Mouse (Mus musculus): ENCODE results near the gene Il27ra. TPM values are rescaled to one million over a fixed set of nuclear protein-coding genes. Genes with fewer than 3 reads are reported as not detected.
"Not testable (repeated sequence)": the region's sequence is repeated elsewhere in the genome, so short reads cannot be mapped to it uniquely, and the experiment has no call there.

Gene Il27ra
- polyA plus RNA-seq, 1 experiment = not detected

DNA sequence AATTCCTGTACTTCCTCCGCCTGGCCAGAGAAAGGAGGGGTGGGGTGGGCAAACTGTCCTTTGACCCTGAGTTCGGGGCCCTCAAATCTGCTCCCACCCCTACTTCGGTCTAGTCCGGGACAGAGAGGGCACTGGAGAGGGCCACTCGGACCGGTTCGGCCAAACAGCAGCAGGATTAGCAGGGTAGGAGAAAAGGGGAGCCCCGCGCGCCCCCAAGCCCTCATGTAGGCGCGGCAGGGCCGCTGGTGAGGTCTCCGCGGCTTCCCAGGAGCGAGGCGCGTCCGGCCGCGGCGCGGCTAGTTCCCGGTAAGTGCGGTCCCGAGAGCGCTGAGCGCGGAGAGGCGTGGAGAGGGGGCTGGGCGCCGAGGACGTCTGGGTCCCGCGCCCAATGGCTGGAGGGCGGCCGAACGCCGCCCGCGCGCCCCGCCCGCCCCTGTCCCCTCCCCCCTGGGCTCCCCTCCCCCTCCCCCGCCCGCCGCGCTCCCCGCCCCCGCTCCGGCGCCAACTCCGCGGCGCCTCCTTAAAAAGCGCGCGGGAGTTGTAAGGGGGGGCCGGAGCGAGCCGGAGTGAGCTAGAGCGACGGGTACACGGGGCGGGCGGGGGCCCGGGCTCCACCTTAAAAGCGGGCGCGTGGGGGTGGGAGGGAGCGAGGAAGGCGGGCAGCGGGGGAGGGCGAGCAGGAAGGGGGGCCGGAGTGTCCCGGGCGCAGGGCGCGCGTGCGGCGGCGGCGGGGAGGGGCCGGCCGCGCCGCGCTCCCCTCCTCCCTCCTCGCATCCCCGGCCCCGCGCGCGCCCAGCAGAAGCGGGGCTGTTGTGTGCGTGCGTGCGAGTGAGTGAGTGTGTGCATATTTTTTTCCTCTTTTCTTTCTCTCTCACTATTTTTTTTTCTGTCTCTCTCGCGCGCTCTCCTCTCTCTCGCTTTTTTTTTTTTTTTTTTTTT, 45.6 kb downstream of the Il27ra start:
- H3K27ac ChIP-seq (ENCODE audit: insufficient read depth, low read depth, low read length) = peak overlapping the region; percentile 42
- H3K4me3 ChIP-seq (ENCODE audit: insufficient read depth, low read depth, low read length) = peak overlapping the region; percentile 77
- no peak for TF ChIP-seq CTCF (IDR thresholded peaks at IDR 0.05; ENCODE audit: insufficient read depth, low read depth, low read length)
- peak; percentile 55 for TF ChIP-seq POLR2A (IDR thresholded peaks at IDR 0.05; ENCODE audit: insufficient read depth, low read depth, low read length)
- peaks cover 12% of the 10 kb centered on the region for H3K4me1 ChIP-seq (ENCODE audit: control insufficient read depth, insufficient read depth, low read length)
- under 1% methylated on average over 58 of the region's 103 CpGs for WGBS

DNA sequence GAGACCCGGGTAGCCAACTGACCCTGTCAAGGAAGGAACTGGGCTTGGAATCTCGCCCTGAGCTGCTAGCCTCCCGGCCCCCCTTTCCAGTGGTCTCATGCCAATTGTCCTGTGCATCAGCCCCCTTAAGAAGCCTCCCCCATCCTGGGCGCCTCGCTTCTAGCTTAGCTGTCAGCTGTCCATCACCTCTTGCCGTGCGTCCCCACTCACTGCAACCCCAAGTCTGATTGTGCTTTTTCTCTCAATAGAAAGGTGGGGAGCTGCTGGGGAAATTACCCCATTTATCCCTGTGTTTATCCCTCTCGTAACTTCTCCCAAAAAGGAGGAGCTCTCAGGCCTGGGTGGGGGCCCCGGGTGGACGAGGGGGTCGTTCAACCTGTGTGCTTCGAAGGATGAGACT, 46.4 kb downstream of the Il27ra start:
- H3K27ac ChIP-seq (ENCODE audit: insufficient read depth, low read depth, low read length) = no peak overlapping the region
- TF ChIP-seq CTCF (IDR thresholded peaks at IDR 0.05; ENCODE audit: insufficient read depth, low read depth, low read length) = no peak
- no peak for TF ChIP-seq POLR2A (IDR thresholded peaks at IDR 0.05; ENCODE audit: insufficient read depth, low read depth, low read length)
- H3K4me3 ChIP-seq (ENCODE audit: insufficient read depth, low read depth, low read length) = no peak overlapping the region
- peaks cover 12% of the 10 kb centered on the region for H3K4me1 ChIP-seq (ENCODE audit: control insufficient read depth, insufficient read depth, low read length)
- WGBS = 27% methylated on average over 12 of the region's 12 CpGs

GRCm38 (mm10) chr8:83994030-83994429, 48.4 kb downstream of the Il27ra start:
- Histone ChIP-seq H3K27ac (ENCODE audit: insufficient read depth, low read depth, low read length) (no peak overlapping the region), H3K4me3 (ENCODE audit: insufficient read depth, low read depth, low read length) (no peak overlapping the region), H3K4me1 (ENCODE audit: control insufficient read depth, insufficient read depth, low read length) (peaks cover 7% of the 10 kb centered on the region)
- 80% methylated on average over 3 of the region's 3 CpGs for WGBS
- no peak for TF ChIP-seq CTCF (IDR thresholded peaks at IDR 0.05; ENCODE audit: insufficient read depth, low read depth, low read length)
- TF ChIP-seq POLR2A (IDR thresholded peaks at IDR 0.05; ENCODE audit: insufficient read depth, low read depth, low read length) = no peak

DNA sequence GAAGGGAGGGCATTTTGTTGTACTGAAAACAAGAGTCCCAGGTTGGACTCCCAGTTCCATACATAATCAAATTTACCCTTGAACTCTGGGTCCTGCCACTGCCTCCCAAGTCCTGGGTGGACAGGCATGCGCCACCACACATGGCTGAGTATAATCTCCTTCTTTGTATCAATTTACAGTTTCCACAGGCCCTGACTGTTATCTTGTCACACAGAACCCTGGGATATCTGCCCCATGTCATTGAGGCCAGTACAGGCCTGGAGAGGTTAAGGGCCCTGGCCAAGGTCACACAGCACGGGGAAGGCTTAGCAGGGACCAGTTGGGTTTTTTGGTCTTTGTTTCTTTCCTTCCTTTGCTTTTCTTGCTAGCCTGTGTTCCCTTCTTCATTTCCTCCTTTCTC, 49.9 kb downstream of the Il27ra start:
- no peaks in the 10 kb centered on the region for H3K4me1 ChIP-seq (ENCODE audit: control insufficient read depth, insufficient read depth, low read length)
- 91% methylated on average over 2 of the region's 2 CpGs for WGBS
- no peak overlapping the region for H3K27ac ChIP-seq (ENCODE audit: insufficient read depth, low read depth, low read length)
- TF ChIP-seq POLR2A (IDR thresholded peaks at IDR 0.05; ENCODE audit: insufficient read depth, low read depth, low read length) (no peak), CTCF (IDR thresholded peaks at IDR 0.05; ENCODE audit: insufficient read depth, low read depth, low read length) (no peak)
- H3K4me3 ChIP-seq (ENCODE audit: insufficient read depth, low read depth, low read length) = no peak overlapping the region

GRCm38 (mm10) chr8:83990170-83990569, 52.2 kb downstream of the Il27ra start:
- H3K4me1 ChIP-seq (ENCODE audit: control insufficient read depth, insufficient read depth, low read length) = no peaks in the 10 kb centered on the region
- H3K4me3 ChIP-seq (ENCODE audit: insufficient read depth, low read depth, low read length) = no peak overlapping the region
- no peak for TF ChIP-seq POLR2A (IDR thresholded peaks at IDR 0.05; ENCODE audit: insufficient read depth, low read depth, low read length)
- no peak for TF ChIP-seq CTCF (IDR thresholded peaks at IDR 0.05; ENCODE audit: insufficient read depth, low read depth, low read length)
- no peak overlapping the region for H3K27ac ChIP-seq (ENCODE audit: insufficient read depth, low read depth, low read length)
- WGBS = 95% methylated on average over 14 of the region's 14 CpGs

- Histone ChIP-seq H3K27ac (ENCODE audit: insufficient read depth, low read depth, low read length) (no peak overlapping the region), H3K4me1 (ENCODE audit: control insufficient read depth, insufficient read depth, low read length) (no peaks in the 10 kb centered on the region), H3K4me3 (ENCODE audit: insufficient read depth, low read depth, low read length) (no peak overlapping the region)
- 85% methylated on average over 7 of the region's 7 CpGs for WGBS
- TF ChIP-seq CTCF (IDR thresholded peaks at IDR 0.05; ENCODE audit: insufficient read depth, low read depth, low read length) = no peak
- no peak for TF ChIP-seq POLR2A (IDR thresholded peaks at IDR 0.05; ENCODE audit: insufficient read depth, low read depth, low read length)
These were observed 53.1 kb downstream of the Il27ra start for GRCm38 (mm10) chr8:83989243-83989642.

DNA sequence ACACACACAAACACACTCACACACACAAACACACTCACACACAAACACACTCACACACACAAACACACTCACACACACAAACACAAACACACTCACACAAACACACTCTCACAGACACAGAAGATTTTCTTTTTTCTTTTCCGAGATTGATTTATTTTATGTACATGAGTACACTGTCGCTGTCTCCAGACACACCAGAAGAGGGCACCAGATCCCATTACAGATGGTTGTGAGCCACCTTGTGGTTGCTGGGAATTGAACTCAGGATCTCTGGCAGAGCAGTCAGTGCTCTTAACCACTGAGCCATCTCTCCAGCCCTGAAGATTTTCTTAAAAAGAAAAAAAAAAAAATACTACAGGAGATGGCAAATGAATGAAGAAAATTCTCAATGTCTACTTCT, 59.2 kb downstream of the Il27ra start:
- WGBS = 95% methylated on average over 2 of the region's 2 CpGs
- not testable (repeated sequence) for H3K27ac ChIP-seq (ENCODE audit: insufficient read depth, low read depth, low read length); H3K4me1 ChIP-seq (ENCODE audit: control insufficient read depth, insufficient read depth, low read length); H3K4me3 ChIP-seq (ENCODE audit: insufficient read depth, low read depth, low read length)

GRCm38 (mm10) chr8:83982449-83982848, 59.9 kb downstream of the Il27ra start:
- H3K4me1 ChIP-seq (ENCODE audit: control insufficient read depth, insufficient read depth, low read length) = peaks cover 11% of the 10 kb centered on the region
- 90% methylated on average over 4 of the region's 4 CpGs for WGBS
- no peak overlapping the region for H3K27ac ChIP-seq (ENCODE audit: insufficient read depth, low read depth, low read length)
- no peak overlapping the region for H3K4me3 ChIP-seq (ENCODE audit: insufficient read depth, low read depth, low read length)
- no peak for TF ChIP-seq POLR2A (IDR thresholded peaks at IDR 0.05; ENCODE audit: insufficient read depth, low read depth, low read length)

GRCm38 (mm10) chr8:83981533-83981932, 60.9 kb downstream of the Il27ra start:
- Histone ChIP-seq H3K4me3 (ENCODE audit: insufficient read depth, low read depth, low read length) (no peak overlapping the region), H3K4me1 (ENCODE audit: control insufficient read depth, insufficient read depth, low read length) (peaks cover 20% of the 10 kb centered on the region), H3K27ac (ENCODE audit: insufficient read depth, low read depth, low read length) (no peak overlapping the region)
- TF ChIP-seq CTCF (IDR thresholded peaks at IDR 0.05; ENCODE audit: insufficient read depth, low read depth, low read length) = no peak
- TF ChIP-seq POLR2A (IDR thresholded peaks at IDR 0.05; ENCODE audit: insufficient read depth, low read depth, low read length) = no peak
- 91% methylated on average over 7 of the region's 7 CpGs for WGBS
